Mouse (Mus musculus): ENCODE results near the gene Capn13.

DNA sequence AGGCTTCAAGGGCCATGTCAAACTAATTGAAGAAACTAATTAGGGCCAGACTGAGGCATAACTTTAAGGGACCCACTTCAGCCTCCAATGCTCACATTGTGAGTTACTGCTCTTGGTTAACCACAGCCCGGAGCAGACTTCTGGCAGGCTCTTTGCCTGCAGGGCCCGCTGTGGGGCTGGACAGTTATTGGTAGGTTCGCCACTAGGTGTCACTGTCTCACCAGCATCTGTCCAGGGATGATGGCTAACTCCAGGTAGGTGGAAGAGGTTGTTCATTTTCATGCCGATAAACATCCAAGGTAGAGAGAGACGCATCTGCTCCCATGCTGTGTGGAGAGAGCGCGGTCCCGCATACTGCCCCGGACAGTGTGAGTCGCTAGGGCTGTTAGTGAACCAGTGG, 98.6 kb downstream of the Capn13 start:
- TF ChIP-seq CHD2 (IDR thresholded peaks at IDR 0.05; ENCODE audit: low read depth, low read length): no peak
- peak; percentile 76 for TF ChIP-seq ZC3H11A (IDR thresholded peaks at IDR 0.05; ENCODE audit: borderline replicate concordance, low read depth, low read length)
